Mouse (Mus musculus) hindbrain, embryonic 13.5 days (tissue): ENCODE data around the gene Rex1bd. TPM values are rescaled to one million over a fixed set of nuclear protein-coding genes. Genes with fewer than 3 reads are reported as not detected.

Source experiments
- ATAC-seq: fragments of 200-750 bp; cut with Nextera tagmentation; 2 replicates; pipeline ENCODE4 v1.8.0; 2017; ENCODE audit warnings: moderate TSS enrichment; ENCODE audit not compliant: low FRiP score
- H3K27ac ChIP-seq: fragments of 300-500 bp; sonication (generic); 2 replicates; pipeline ENCODE4 v1.5.1; 2015; ENCODE audit warnings: inconsistent platforms, mild to moderate bottlenecking, moderate library complexity
- H3K27me3 ChIP-seq: fragments of 300-500 bp; sonication (generic); 2 replicates; pipeline ENCODE4 v1.6.1; 2015; ENCODE audit warnings: mild to moderate bottlenecking, inconsistent platforms
- H3K36me3 ChIP-seq: fragments of 300-500 bp; sonication (generic); 2 replicates; pipeline ENCODE4 v1.6.1; 2015; ENCODE audit warnings: mild to moderate bottlenecking, inconsistent platforms
- H3K4me1 ChIP-seq: fragments of 300-500 bp; sonication (generic); replicated peaks from 2 replicates; pipeline ENCODE4 v1.6.1; 2015; ENCODE audit warnings: inconsistent platforms
- H3K4me2 ChIP-seq: fragments of 300-500 bp; sonication (generic); 2 replicates; pipeline ENCODE4 v1.6.1; 2015; ENCODE audit warnings: inconsistent platforms, mild to moderate bottlenecking, moderate library complexity
- H3K4me3 ChIP-seq: fragments of 300-500 bp; sonication (generic); 2 replicates; pipeline ENCODE4 v1.5.1; 2015; ENCODE audit warnings: mild to moderate bottlenecking, inconsistent platforms
- H3K9ac ChIP-seq: fragments of 300-500 bp; sonication (generic); 2 replicates; pipeline ENCODE4 v1.6.1; 2015; ENCODE audit warnings: mild to moderate bottlenecking, inconsistent platforms
- H3K9me3 ChIP-seq: fragments of 300-500 bp; sonication (generic); 2 replicates; pipeline ENCODE4 v1.6.1; 2016; ENCODE audit warnings: inconsistent platforms
- WGBS: fragments of 180-500 bp; shearing (Covaris S2); methylation state at CpG from one replicate; pipeline ENCODE4 v1.1.7; 2015; 5-methylcytosine and 5-hydroxymethylcytosine counted together
- polyA plus RNA-seq: library from polyadenylated mRNA; unstranded; fragments of >200 nt; fragmentation: Nextera tagmentation; extraction: Ambion mirVana; gene quantifications from 2 replicates; pipeline ENCODE4 v1.2.1, GENCODE M21; 2015

Gene Rex1bd
- polyA plus RNA-seq, 1 experiment from 2014 or later = 147 TPM

DNA sequence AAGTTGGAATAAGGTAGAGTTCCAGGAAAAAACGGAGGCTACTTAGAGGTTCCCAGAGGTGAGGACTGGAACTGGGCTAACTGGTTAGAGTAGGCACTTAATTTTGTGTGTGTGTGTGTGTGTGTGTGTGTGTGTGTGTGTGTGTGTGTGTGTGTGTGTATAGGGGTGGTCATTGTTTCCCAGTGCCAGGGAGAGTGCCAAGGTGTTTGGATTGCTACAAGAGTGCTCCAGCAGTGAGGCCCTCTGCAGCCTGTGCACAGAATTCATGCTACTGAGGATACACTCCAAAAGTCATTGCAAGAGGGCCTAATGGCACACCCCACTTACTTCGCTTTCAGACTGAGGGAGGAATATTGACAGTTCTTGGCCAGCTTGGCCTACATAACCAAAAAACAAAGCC lies 23.6 kb downstream of the Rex1bd start:
- H3K27ac ChIP-seq = no peak overlapping the region
- 72% methylated on average over 2 of the region's 2 CpGs for WGBS
- no peak overlapping the region for H3K9ac ChIP-seq
- no peak overlapping the region for H3K4me3 ChIP-seq
- ATAC-seq = no peak
- H3K27me3 ChIP-seq = peaks cover 86% of the 10 kb centered on the region
- peaks cover 10% of the 10 kb centered on the region for H3K36me3 ChIP-seq
- no peaks in the 10 kb centered on the region for H3K9me3 ChIP-seq
- H3K4me1 ChIP-seq = peaks cover 18% of the 10 kb centered on the region
- H3K4me2 ChIP-seq = no peak overlapping the region

DNA sequence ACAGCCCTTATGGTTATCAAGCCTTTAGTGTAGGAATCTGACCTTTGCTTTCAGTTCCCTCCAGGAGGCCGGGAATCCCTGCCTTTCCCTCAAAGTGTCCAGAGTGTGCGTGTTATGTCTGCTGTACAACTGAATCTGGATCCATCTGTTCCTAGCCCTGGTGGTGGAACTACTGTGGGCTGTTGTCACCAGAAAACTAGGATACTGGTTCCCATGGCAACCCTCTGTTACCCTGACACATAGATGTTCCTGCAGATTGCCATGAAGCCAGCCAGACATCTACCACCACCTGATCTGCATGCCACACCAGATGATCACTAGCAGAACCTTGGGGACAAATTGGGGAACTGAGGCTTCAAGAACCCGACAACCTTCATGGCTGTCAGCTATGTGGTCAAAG lies 24.6 kb downstream of the Rex1bd start:
- Histone ChIP-seq H3K9ac (no peak overlapping the region), H3K27ac (no peak overlapping the region), H3K4me2 (no peak overlapping the region), H3K36me3 (peaks cover 10% of the 10 kb centered on the region), H3K27me3 (peaks cover 84% of the 10 kb centered on the region), H3K9me3 (no peaks in the 10 kb centered on the region), H3K4me3 (no peak overlapping the region), H3K4me1 (peaks cover 22% of the 10 kb centered on the region)
- WGBS = 75% methylated on average over 3 of the region's 3 CpGs
- ATAC-seq = no peak

DNA sequence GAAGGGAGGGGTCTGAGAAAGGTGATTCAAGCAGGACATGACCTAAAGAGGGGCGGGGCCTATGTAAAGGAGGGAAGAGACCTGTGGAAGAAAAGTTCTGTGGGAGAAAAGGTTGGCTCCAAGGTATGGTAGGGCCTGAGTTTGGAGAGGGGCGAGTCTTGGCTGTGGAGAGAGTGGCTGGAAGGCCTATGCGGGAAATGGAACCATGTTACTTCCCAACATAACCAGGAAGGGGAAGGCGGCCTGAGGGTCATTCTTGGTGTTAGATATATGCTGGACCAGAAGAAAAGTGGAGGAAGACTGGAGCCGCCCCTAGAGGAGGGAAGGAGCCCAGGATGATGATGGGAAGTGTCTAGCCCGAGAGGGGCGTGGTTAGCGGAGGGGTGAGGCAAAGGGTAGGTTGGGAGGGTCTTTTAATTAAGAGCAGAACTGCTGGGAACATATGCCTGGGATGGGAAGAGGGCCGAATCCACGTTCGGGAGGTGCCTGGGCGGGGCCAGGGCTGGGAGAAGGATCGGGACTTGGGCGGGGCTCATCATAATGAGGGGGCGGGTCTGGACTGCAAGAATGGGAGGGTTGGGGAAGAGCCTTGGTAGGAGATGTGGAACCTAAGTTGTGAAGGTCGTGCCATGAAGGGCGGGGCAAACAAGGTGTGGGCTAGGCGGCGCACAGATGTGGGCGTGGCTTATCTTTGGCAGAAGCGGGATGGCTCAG lies 29.1 kb downstream of the Rex1bd start:
- Histone ChIP-seq H3K9ac (peak overlapping the region; percentile 84; the same call in 1 of the 2 replicates), H3K36me3 (no peaks in the 10 kb centered on the region; the same call in 1 of the 2 replicates)
- 1% methylated on average over 21 of the region's 21 CpGs for WGBS

DNA sequence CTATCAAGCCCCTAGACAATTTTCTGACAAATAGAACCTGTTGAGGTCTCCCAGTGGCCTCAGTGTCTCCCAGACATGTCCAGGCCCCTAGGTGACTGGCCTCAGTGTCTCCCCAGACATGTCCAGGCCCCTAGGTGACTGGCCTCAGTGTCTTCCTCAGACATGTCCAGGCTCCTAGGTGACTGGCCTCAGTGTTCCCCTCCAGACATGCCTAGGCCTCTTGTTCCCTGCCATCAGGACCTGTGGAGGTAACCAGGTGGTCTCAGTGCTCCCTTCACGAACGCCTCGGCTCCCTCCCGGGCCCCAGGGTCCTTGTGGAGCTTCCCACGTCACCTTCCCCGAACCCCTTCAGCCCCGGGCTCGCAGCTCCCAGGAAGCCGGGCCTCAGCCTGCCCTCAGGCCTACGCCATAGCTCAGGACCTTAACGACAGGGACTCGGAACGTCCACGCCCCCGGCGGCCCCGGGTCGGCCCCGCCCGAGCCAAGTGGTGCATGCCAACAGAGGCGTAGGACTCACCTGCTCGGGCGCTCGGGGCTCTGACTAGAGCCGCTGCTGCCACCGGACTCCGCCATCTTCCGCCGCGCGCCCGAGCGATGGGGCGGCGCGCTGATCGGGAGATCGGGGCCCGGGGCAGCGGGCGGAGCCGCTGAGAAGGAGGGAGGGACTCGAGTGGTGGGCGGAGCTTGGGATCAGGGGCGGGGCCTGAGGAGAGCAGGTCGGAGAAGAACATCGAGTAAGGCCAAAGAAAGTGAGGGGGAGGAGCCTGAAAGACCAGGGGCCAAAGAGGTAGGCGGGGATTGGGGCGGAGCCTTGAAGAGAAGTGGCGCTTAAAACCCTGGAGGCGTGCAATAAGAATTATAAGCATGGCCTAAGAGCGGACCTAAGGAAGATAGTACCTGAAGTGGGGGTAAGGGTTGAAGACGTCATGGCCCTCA lies 30.0 kb downstream of the Rex1bd start, which contains the start of gene Klhl26:
TSS of gene Klhl26 (minus strand) at position 636 of the 936 bp plus-strand sequence.
- peaks cover 31% of the 10 kb centered on the region for H3K27me3 ChIP-seq
- peak within 1 kb of the TSS; percentile 75 for H3K4me2 ChIP-seq
- ATAC-seq = peak; percentile 89
- H3K9me3 ChIP-seq = no peaks in the 10 kb centered on the region
- peak within 1 kb of the TSS; percentile 64 for H3K4me3 ChIP-seq
- peak within 1 kb of the TSS; percentile 84 for H3K9ac ChIP-seq
- WGBS = under 1% methylated on average over 53 of the region's 53 CpGs
- no peaks in the 10 kb centered on the region for H3K36me3 ChIP-seq
- peak within 1 kb of the TSS; percentile 49 for H3K27ac ChIP-seq
- peaks cover 32% of the 10 kb centered on the region for H3K4me1 ChIP-seq

More for the DNA sequence above, 29.1 kb downstream of the Rex1bd start:
- Histone ChIP-seq H3K4me3 (peak overlapping the region; percentile 64), H3K4me1 (peaks cover 32% of the 10 kb centered on the region), H3K9me3 (no peaks in the 10 kb centered on the region), H3K27ac (no peak overlapping the region), H3K27me3 (peaks cover 40% of the 10 kb centered on the region), H3K4me2 (peak overlapping the region; percentile 75)
- ATAC-seq = peak; percentile 30

DNA sequence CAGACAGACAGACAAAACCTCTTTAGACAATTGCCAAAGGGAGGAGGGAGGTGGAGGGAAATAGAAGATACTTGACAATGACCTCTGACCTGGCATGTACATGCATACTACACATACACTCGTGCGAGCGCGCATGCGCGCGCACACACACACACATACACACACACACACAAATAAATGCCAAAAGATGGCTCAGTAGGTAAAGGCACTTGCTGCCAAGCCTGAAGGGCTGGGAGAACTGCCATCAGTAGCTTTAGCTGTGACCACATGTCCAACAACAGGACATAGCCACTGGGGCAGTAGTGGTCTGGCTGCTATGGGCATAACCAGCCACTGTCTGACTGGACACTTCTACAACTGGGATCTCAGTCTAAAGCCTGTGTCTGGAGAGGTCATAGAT lies 34.7 kb downstream of the Rex1bd start:
- no peak overlapping the region for H3K27ac ChIP-seq
- no peak overlapping the region for H3K4me2 ChIP-seq
- WGBS = 99% methylated on average over 7 of the region's 7 CpGs
- H3K4me1 ChIP-seq = peaks cover 50% of the 10 kb centered on the region
- H3K9me3 ChIP-seq = no peaks in the 10 kb centered on the region
- H3K27me3 ChIP-seq = no peaks in the 10 kb centered on the region
- H3K4me3 ChIP-seq = no peak overlapping the region
- no peak overlapping the region for H3K9ac ChIP-seq
- ATAC-seq = no peak
- no peaks in the 10 kb centered on the region; the same call in 1 of the 2 replicates for H3K36me3 ChIP-seq

DNA sequence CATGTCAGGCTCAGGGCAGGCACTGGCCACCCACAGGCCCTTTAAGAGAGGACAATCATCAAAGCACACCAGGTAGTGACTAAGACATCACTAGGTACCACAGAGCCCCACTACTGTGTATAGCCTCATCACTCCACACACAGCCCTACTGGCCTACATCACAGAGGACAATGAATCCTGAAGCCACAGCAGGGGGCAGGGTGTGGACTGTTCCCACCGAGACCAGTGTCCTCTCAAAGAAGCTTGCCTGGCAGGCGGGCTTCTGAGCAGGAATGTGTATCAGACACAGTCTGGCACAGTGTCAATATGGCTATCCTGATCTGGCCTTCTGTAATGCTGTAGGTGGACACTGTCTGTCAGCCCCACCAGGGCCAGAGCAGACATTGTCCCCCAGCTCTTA lies 36.6 kb downstream of the Rex1bd start:
- Histone ChIP-seq H3K27me3 (no peaks in the 10 kb centered on the region), H3K4me1 (peaks cover 34% of the 10 kb centered on the region), H3K9ac (no peak overlapping the region), H3K9me3 (no peaks in the 10 kb centered on the region), H3K36me3 (peaks cover 12% of the 10 kb centered on the region), H3K27ac (no peak overlapping the region; the same call in 1 of the 2 replicates), H3K4me3 (no peak overlapping the region), H3K4me2 (no peak overlapping the region)
- WGBS = 59% methylated on average over 2 of the region's 2 CpGs
- no peak for ATAC-seq

DNA sequence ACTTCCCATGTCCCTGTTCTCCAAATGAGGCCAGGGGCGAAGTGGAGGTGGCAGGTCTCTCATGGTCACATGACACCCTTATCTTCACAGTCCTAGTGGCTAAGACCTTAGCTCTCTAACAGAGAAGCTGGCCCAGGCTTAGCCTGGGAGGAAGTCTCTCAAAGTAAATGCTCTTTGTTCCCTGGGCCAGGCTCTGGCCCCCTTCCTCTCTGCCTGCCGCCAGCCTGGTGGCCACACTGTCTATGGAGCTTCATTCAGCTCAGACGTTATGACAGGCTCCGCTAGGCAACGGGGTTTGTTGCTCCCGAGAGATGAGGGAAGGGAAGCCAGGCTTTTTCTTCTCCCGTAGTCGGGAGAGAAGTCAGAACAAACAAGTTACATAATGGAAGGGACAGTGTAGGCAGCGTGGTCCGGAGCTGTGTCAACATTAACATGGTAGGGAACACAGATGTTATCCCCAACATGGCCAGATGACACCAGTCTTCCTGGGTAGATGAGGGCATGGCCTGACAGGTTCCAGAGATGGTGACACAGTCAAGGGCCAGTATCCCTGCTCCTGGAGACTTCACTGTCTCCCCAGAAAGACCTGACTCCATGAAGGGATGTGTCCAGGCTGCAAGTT lies 37.1 kb downstream of the Rex1bd start:
- Histone ChIP-seq H3K27ac (peak overlapping the region; percentile 20), H3K9ac (peak overlapping the region; percentile 13; the same call in 1 of the 2 replicates), H3K9me3 (no peaks in the 10 kb centered on the region), H3K4me1 (peaks cover 34% of the 10 kb centered on the region), H3K36me3 (peaks cover 12% of the 10 kb centered on the region), H3K4me3 (no peak overlapping the region), H3K27me3 (no peaks in the 10 kb centered on the region), H3K4me2 (no peak overlapping the region)
- peak; percentile 44; the same call in 1 of the 2 replicates for ATAC-seq
- 53% methylated on average over 10 of the region's 10 CpGs for WGBS

DNA sequence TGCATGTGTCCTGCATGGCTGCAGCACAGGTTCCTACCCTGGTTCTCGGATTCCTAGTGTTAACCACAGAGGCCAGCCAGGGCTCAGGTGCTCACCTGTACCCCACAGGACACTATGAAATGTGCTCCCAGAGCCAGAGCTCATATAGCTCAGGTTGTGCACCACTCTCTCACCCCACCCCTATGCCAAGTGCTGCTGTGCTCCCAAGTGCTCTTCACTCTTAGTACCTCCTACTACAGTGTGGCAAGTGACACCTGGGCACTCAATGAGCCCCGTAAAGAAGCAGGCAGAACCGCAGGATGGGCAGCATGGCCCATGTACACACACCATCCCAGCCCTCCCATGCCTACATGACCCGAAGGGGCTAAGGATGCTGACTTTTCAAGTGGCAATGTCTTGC lies 37.8 kb downstream of the Rex1bd start:
- no peak overlapping the region for H3K4me3 ChIP-seq
- no peaks in the 10 kb centered on the region for H3K9me3 ChIP-seq
- H3K4me1 ChIP-seq = peaks cover 36% of the 10 kb centered on the region
- no peaks in the 10 kb centered on the region for H3K27me3 ChIP-seq
- H3K4me2 ChIP-seq = no peak overlapping the region
- H3K27ac ChIP-seq = peak overlapping the region; percentile 20; the same call in 1 of the 2 replicates
- H3K36me3 ChIP-seq = peaks cover 12% of the 10 kb centered on the region
- no peak for ATAC-seq
- WGBS = 95% methylated on average over 4 of the region's 4 CpGs
- peak overlapping the region; percentile 13; the same call in 1 of the 2 replicates for H3K9ac ChIP-seq

DNA sequence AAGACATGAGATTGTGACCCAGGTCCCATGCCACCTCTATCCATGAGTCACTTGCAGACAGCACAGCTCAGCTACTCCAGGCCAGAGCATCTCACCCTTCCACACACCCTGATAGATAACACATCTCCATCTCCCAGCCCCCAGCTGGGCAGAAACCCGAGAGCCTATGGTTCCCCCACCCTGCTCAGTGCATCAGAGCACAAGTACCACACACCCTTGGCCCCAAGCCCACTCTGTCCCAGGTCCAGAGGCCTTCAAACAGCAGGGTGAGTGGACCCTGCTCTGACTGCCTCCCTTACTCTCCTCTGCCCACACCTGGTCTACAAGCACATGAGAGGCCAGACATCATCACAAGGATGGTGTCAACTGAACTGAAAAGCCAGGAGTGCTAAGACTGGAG lies 38.6 kb downstream of the Rex1bd start:
- Histone ChIP-seq H3K4me1 (peaks cover 39% of the 10 kb centered on the region), H3K4me2 (no peak overlapping the region), H3K9ac (no peak overlapping the region), H3K27me3 (no peaks in the 10 kb centered on the region), H3K27ac (no peak overlapping the region), H3K9me3 (no peaks in the 10 kb centered on the region), H3K36me3 (peaks cover 12% of the 10 kb centered on the region), H3K4me3 (no peak overlapping the region)
- WGBS = 70% methylated on average over 1 of the region's 1 CpGs
- no peak for ATAC-seq

DNA sequence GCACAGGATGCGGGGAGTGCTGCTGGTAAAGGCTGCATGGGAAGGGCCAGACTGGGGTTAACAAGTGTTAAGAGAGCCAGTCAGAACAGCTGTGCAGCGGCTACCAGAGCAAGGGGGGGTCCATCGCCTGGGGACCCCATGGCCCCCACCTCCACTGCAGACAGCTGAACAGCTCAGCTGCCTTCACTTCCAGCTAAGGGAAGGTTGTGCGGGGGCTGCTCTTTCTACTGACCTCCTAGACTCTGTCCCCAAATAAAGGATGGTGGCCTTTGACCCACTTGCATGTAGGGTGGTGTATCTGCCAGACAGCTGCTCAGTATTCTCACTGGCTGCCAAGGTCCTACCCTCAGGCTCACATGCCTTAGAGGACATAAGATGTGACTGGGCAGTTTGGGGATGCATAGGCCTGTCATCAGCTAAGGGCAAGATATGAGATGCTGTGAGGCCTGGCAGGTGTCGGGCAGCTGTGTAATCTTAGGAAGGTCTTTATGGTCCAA lies 39.3 kb downstream of the Rex1bd start:
- Histone ChIP-seq H3K36me3 (peaks cover 12% of the 10 kb centered on the region), H3K9ac (0 out of 2 replicates have a peak overlapping the region, but pooled peaks have one; percentile 5), H3K27me3 (no peaks in the 10 kb centered on the region), H3K27ac (no peak overlapping the region), H3K4me1 (peaks cover 36% of the 10 kb centered on the region), H3K4me3 (no peak overlapping the region), H3K4me2 (no peak overlapping the region), H3K9me3 (no peaks in the 10 kb centered on the region)
- no peak for ATAC-seq
- 74% methylated on average over 5 of the region's 5 CpGs for WGBS

DNA sequence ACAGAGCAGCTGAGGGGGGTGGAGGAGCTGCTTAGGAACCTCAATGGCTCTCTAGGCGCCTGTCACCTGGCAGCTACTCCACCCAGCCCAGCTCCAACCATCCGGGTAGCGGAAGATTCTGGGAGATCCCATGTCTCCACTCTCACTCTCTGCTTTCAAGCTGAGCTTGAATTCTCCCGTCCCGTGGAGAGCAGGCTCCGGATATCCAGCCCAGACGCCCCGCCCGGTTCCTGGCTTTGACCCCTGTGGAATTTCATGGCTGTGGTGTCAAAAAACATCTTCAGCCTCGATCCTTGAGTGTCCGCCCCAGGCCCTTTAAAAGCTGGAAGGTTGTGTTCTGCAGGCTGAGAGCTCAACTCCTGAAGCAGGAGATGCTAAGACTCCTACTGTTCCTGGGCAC lies 39.8 kb downstream of the Rex1bd start:
- ATAC-seq = no peak
- Histone ChIP-seq H3K36me3 (peaks cover 12% of the 10 kb centered on the region), H3K9me3 (no peaks in the 10 kb centered on the region), H3K27me3 (no peaks in the 10 kb centered on the region), H3K9ac (0 out of 2 replicates have a peak overlapping the region, but pooled peaks have one; percentile 5), H3K4me2 (no peak overlapping the region), H3K27ac (no peak overlapping the region), H3K4me1 (peaks cover 36% of the 10 kb centered on the region), H3K4me3 (no peak overlapping the region)
- 71% methylated on average over 11 of the region's 11 CpGs for WGBS

DNA sequence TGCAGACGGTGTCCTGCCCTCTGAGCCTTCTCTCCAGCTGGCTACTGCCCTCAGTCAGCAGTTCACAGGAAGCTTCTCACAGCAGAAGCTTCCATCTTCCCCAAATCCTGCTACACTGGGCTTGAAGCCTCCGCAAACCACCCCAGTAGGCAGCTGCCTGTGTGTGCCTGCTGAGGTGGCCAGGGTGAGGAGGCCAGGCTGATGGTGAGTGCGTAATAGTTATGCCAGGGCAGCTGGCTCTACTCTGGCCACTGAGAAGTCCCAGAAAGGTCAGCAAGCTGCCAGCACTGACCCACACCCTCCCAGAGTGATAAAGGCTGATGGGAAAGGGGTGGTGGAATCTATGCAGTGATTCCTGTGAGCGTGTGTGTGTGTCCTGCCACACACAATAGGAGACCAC lies 40.2 kb downstream of the Rex1bd start:
- peaks cover 12% of the 10 kb centered on the region for H3K36me3 ChIP-seq
- 85% methylated on average over 4 of the region's 4 CpGs for WGBS
- H3K4me2 ChIP-seq = no peak overlapping the region
- H3K9ac ChIP-seq = no peak overlapping the region
- H3K27ac ChIP-seq = no peak overlapping the region
- no peak overlapping the region for H3K4me3 ChIP-seq
- no peaks in the 10 kb centered on the region for H3K9me3 ChIP-seq
- H3K4me1 ChIP-seq = peaks cover 36% of the 10 kb centered on the region
- ATAC-seq = no peak
- H3K27me3 ChIP-seq = no peaks in the 10 kb centered on the region
